Mouse (Mus musculus) forebrain, embryonic 10.5 days (tissue): Measurements from ENCODE around the gene Dip2c. TPM values are rescaled to one million over a fixed set of nuclear protein-coding genes. Genes with fewer than 3 reads are reported as not detected.

ENCODE experiments used
- DNase-seq: peaks from one replicate; pipeline ENCODE4 v3.0.0-alpha.2; 2017; ENCODE audit warnings: low spot score; ENCODE audit errors: extremely low spot score
- H3K27ac ChIP-seq: fragments of 300-500 bp; sonication (generic); 2 replicates; pipeline ENCODE4 v1.5.1; 2016; ENCODE audit warnings: mild to moderate bottlenecking
- H3K27me3 ChIP-seq: fragments of 300-500 bp; sonication (generic); 2 replicates; pipeline ENCODE4 v1.6.1; 2016; ENCODE audit warnings: mild to moderate bottlenecking; ENCODE audit not compliant: poor library complexity, severe bottlenecking
- H3K36me3 ChIP-seq: fragments of 300-500 bp; sonication (generic); replicated peaks from 2 replicates; pipeline ENCODE4 v1.6.1; 2016; ENCODE audit warnings: mild to moderate bottlenecking, moderate library complexity
- H3K4me1 ChIP-seq: fragments of 300-500 bp; sonication (generic); 2 replicates; pipeline ENCODE4 v1.6.1; 2016
- H3K4me3 ChIP-seq: fragments of 300-500 bp; sonication (generic); 2 replicates; pipeline ENCODE4 v1.5.1; 2016; ENCODE audit warnings: mild to moderate bottlenecking, moderate library complexity
- H3K9me3 ChIP-seq: fragments of 300-500 bp; sonication (generic); 2 replicates; pipeline ENCODE4 v1.6.1; 2016; ENCODE audit warnings: mild to moderate bottlenecking, moderate library complexity
- WGBS: fragments of 180-500 bp; shearing (Covaris S2); methylation state at CpG from one replicate; pipeline ENCODE4 v1.1.7; 2016; 5-methylcytosine and 5-hydroxymethylcytosine counted together
- polyA plus RNA-seq: library from polyadenylated mRNA; unstranded; fragments of >200 nt; fragmentation: Nextera tagmentation; extraction: Ambion mirVana; gene quantifications from 2 replicates; pipeline ENCODE4 v1.2.1, GENCODE M21; 2016

The Dip2c gene
- polyA plus RNA-seq, 1 experiment from 2014 or later: 4.5 TPM

GRCm38 (mm10) chr13:9702615-9703235 lies 426.4 kb downstream of the Dip2c start:
- no peak for DNase-seq
- WGBS: 90% methylated on average over 12 of the region's 12 CpGs
- Histone ChIP-seq H3K9me3 (no peaks in the 10 kb centered on the region), H3K36me3 (peaks cover 56% of the 10 kb centered on the region), H3K27me3 (no peaks in the 10 kb centered on the region), H3K4me3 (no peak overlapping the region), H3K4me1 (no peaks in the 10 kb centered on the region), H3K27ac (no peak overlapping the region)

GRCm38 (mm10) chr13:9706720-9707119 lies 430.4 kb downstream of the Dip2c start:
- DNase-seq: no peak
- Histone ChIP-seq H3K36me3 (peaks cover 53% of the 10 kb centered on the region), H3K4me1 (no peaks in the 10 kb centered on the region), H3K4me3 (no peak overlapping the region), H3K9me3 (no peaks in the 10 kb centered on the region), H3K27me3 (no peaks in the 10 kb centered on the region), H3K27ac (no peak overlapping the region)
- 95% methylated on average over 8 of the region's 8 CpGs for WGBS

- Histone ChIP-seq H3K36me3 (peaks cover 47% of the 10 kb centered on the region), H3K4me3 (no peak overlapping the region), H3K4me1 (no peaks in the 10 kb centered on the region), H3K9me3 (no peaks in the 10 kb centered on the region), H3K27ac (no peak overlapping the region), H3K27me3 (no peaks in the 10 kb centered on the region)
- no peak for DNase-seq
- WGBS: 83% methylated on average over 7 of the region's 7 CpGs
These were observed 432.3 kb downstream of the Dip2c start for GRCm38 (mm10) chr13:9708433-9709240.

GRCm38 (mm10) chr13:9712409-9712808 lies 436.1 kb downstream of the Dip2c start:
- Histone ChIP-seq H3K36me3 (peaks cover 34% of the 10 kb centered on the region), H3K4me3 (no peak overlapping the region), H3K9me3 (no peaks in the 10 kb centered on the region), H3K27ac (no peak overlapping the region), H3K27me3 (no peaks in the 10 kb centered on the region), H3K4me1 (no peaks in the 10 kb centered on the region)
- WGBS: 87% methylated on average over 1 of the region's 1 CpGs
- DNase-seq: no peak

DNA sequence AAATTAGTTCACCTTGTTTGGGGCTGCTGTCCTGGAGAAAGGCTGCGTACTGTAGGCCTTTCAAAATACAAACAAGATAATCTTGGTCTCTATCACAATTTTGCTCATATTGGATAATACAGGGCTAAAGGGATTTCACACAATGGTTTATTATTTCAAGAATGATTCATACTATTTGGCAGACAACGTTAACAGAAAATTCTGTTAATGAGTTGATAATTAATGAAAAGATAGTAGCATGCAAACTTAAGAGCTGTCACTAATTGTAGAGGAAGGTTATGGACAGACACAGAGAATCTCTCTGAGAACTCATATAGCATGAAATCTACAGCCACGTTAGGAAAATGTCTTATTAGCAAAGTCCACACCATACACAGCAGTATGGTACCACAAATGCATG lies 436.6 kb downstream of the Dip2c start:
- Histone ChIP-seq H3K27me3 (no peaks in the 10 kb centered on the region), H3K36me3 (peaks cover 32% of the 10 kb centered on the region), H3K9me3 (no peaks in the 10 kb centered on the region), H3K4me1 (no peaks in the 10 kb centered on the region), H3K4me3 (no peak overlapping the region), H3K27ac (no peak overlapping the region)
- 92% methylated on average over 3 of the region's 3 CpGs for WGBS
- no peak for DNase-seq

DNA sequence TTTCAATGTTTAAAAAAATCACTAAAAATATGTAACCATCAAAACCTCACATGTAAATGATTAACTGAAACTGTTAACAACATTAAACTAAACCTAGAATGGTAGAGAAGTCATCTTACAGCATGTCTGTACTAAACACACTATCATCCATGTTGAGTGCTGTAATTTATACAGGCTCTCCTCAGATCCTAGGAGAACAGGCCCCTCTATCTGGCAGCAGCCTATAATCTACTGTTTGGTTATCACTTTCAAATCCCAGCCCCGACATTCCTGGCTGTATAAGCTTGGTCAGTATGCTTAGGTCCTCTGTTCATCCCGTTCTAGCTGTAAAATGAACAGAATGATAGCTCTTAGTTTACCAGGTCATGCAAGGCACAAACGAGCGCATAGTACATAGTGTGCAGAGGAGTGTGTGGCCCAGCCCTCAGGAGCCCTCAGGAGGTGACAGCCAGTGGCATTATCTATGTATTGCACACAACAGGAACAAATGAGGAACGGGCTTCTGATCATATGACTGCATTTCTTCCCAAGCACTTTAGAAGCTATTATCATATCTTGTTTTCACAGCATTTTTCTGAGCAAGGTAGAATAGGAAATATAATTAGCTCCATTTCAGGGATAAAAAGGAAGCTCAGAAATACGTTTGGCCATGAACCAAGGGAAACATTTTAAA lies 437.3 kb downstream of the Dip2c start:
- H3K4me1 ChIP-seq: no peaks in the 10 kb centered on the region
- H3K27me3 ChIP-seq: no peaks in the 10 kb centered on the region
- H3K4me3 ChIP-seq: no peak overlapping the region
- 90% methylated on average over 6 of the region's 6 CpGs for WGBS
- no peak overlapping the region for H3K27ac ChIP-seq
- peaks cover 31% of the 10 kb centered on the region for H3K36me3 ChIP-seq
- no peaks in the 10 kb centered on the region for H3K9me3 ChIP-seq
- no peak for DNase-seq

DNA sequence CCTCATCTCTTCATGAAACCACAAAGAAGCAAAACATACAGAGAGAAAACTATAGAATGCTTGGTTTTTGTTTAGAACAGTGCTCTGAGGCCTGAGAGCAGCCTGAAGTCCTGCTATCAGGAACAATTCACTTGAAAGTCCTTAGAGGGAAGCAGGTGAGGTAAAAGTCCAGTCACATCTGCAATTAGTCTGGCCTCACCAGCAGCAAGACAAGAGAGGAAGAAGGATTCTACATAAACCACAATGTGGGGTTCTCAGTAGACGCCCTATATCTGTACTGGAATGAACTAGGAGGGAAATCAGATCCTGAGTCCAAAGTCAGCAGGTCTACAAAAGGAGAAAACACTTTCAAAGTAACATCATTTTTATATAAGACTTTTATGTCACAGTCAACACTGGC lies 438.9 kb downstream of the Dip2c start:
- H3K4me3 ChIP-seq: no peak overlapping the region
- H3K27me3 ChIP-seq: no peaks in the 10 kb centered on the region
- H3K9me3 ChIP-seq: no peaks in the 10 kb centered on the region
- WGBS: 97% methylated on average over 1 of the region's 1 CpGs
- H3K27ac ChIP-seq: no peak overlapping the region
- peaks cover 31% of the 10 kb centered on the region for H3K36me3 ChIP-seq
- no peak for DNase-seq
- H3K4me1 ChIP-seq: no peaks in the 10 kb centered on the region

Other genes starting within 250 kb of the Dip2c start
- 32.6 and 34.2 TPM in 2 replicates for gene Larp4b, start 182.6 kb upstream of the Dip2c start, polyA plus RNA-seq